Comparison of ENCODE assay signal across 10 mouse cellular contexts in the genomic region with DNA sequence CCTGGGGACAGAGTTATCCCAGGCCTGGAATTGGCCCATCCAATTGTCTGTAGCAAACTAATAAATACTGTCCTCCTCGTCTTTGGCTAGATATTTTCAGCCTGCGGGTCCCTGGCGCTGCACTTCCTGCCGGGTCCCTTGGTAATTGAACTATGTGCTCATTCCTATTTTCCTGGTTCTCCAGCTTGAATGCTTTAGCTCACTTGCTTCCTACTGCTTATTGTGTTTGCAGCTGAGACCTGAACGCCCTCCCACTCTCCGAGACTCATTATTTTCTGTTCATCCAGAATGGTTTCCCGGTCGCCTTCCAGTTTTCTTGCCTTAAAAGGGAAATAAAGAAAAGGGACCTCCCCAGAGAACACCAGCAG.
A peak's percentile ranks its signal among the peaks of the same experiment; 100 is the strongest.
DNase-seq lines count a peak whose midpoint lies in the region; ATAC-seq and TF ChIP-seq lines count a peak whose summit lies in the region.
"Had no signal": no experiment of that assay in that cellular context is flagged by ENCODE, and none has a peak within 500 bp of the region (broad histone marks: within the 10 kb centered on the region; RNA-seq: fewer than 3 reads in every experiment).

No protein-coding gene starts in this region.

- H3K4me3 ChIP-seq in brown adipose tissue, adult 24 weeks (ENCODE audit: insufficient read depth, low read depth, low read length) = no peak overlapping the region
- H3K4me3 ChIP-seq in forebrain, postnatal 0 days (ENCODE audit: low read depth, low read length) = no peak overlapping the region
- no peak overlapping the region for H3K4me3 ChIP-seq in kidney, embryonic 16.5 days (ENCODE audit: low read length)
- H3K4me3 ChIP-seq: limb, embryonic 13.5 days; neural tube, embryonic 12.5 days had no signal

- 0 out of 2 replicates have a peak overlapping the region, but pooled peaks have one; percentile 8 for H3K4me2 ChIP-seq in forebrain, postnatal 0 days (ENCODE audit: low read depth)
- 0 out of 2 replicates have a peak overlapping the region, but pooled peaks have one; percentile 5 for H3K4me2 ChIP-seq in kidney, embryonic 16.5 days (replicated peaks; ENCODE audit: low read depth, low read length)
- H3K4me2 ChIP-seq: limb, embryonic 13.5 days; neural tube, embryonic 12.5 days had no signal

- H3K9ac ChIP-seq in forebrain, postnatal 0 days = no peak overlapping the region
- no peak overlapping the region for H3K9ac ChIP-seq in kidney, embryonic 16.5 days (replicated peaks; ENCODE audit: low read length)
- H3K9ac ChIP-seq: limb, embryonic 13.5 days; neural tube, embryonic 12.5 days had no signal

- H3K36me3 ChIP-seq in forebrain, postnatal 0 days (ENCODE audit: insufficient read depth) = no peaks in the 10 kb centered on the region
- H3K36me3 ChIP-seq in kidney, embryonic 16.5 days (ENCODE audit: insufficient read depth, low read length) = no peaks in the 10 kb centered on the region
- H3K36me3 ChIP-seq: limb, embryonic 13.5 days; neural tube, embryonic 12.5 days had no signal

- DNase-seq in gastrocnemius, postnatal 14 days = peak; percentile 14
- DNase-seq in gastrocnemius, postnatal 4 days (ENCODE audit: low spot score in 2 of 2) = no peak
- DNase-seq in forebrain, postnatal 0 days = no peak
- no peak for DNase-seq in Muller cell, postnatal 12 days (ENCODE audit: inconsistent ontology term)
- DNase-seq in retina, embryonic 14.5 days (ENCODE audit: low spot score) = no peak
- no peak for DNase-seq in lung, postnatal 25 days (ENCODE audit: low spot score)

- 5% methylated on average over 8 of the region's 8 CpGs for WGBS in forebrain, postnatal 0 days
- WGBS in kidney, embryonic 16.5 days = 49% methylated on average over 8 of the region's 8 CpGs

- peaks cover 12% of the 10 kb centered on the region; the same call in 1 of the 2 replicates for H3K4me1 ChIP-seq in brown adipose tissue, adult 24 weeks (ENCODE audit: control insufficient read depth, insufficient read depth, insufficient read length, low read length)
- peaks cover 11% of the 10 kb centered on the region; the same call in 1 of the 2 replicates for H3K4me1 ChIP-seq in forebrain, postnatal 0 days (ENCODE audit: insufficient read depth)
- H3K4me1 ChIP-seq in kidney, embryonic 16.5 days (ENCODE audit: insufficient read depth, low read length) = peaks cover 23% of the 10 kb centered on the region

- no peak for TF ChIP-seq CTCF in forebrain, postnatal 0 days (IDR thresholded peaks at IDR 0.05; ENCODE audit: low read depth)

- no peaks in the 10 kb centered on the region for H3K27me3 ChIP-seq in forebrain, postnatal 0 days (ENCODE audit: insufficient read depth, low read length)
- no peaks in the 10 kb centered on the region for H3K27me3 ChIP-seq in kidney, embryonic 16.5 days (ENCODE audit: insufficient read depth, low read length)
- H3K27me3 ChIP-seq: limb, embryonic 13.5 days; neural tube, embryonic 12.5 days had no signal

- H3K27ac ChIP-seq in brown adipose tissue, adult 24 weeks (replicated peaks; ENCODE audit: low read depth, low read length) = peak overlapping the region; percentile 74
- no peak overlapping the region for H3K27ac ChIP-seq in forebrain, postnatal 0 days (ENCODE audit: low read depth, low read length)
- H3K27ac ChIP-seq in kidney, embryonic 16.5 days (ENCODE audit: low read length) = peak overlapping the region; percentile 74
- H3K27ac ChIP-seq: limb, embryonic 13.5 days; neural tube, embryonic 12.5 days had no signal

- ATAC-seq in forebrain, postnatal 0 days = 0 out of 2 replicates have a peak, but pooled peaks have one; percentile 23
- ATAC-seq in kidney, embryonic 16.5 days (ENCODE audit: low FRiP score, low TSS enrichment) = no peak; the same call in 1 of the 2 replicates

- intact Hi-C loops in gastrocnemius, postnatal 14 days (cut with DNase I; ENCODE audit: low total_unique reads) = no loop called here

- no peaks in the 10 kb centered on the region for H3K9me3 ChIP-seq in forebrain, postnatal 0 days (ENCODE audit: low read length)
- H3K9me3 ChIP-seq in kidney, embryonic 16.5 days (ENCODE audit: low read length) = no peaks in the 10 kb centered on the region
- H3K9me3 ChIP-seq: limb, embryonic 13.5 days; neural tube, embryonic 12.5 days had no signal
